Mouse (Mus musculus) spleen, postnatal 10 days (tissue): ENCODE results near the gene Hivep1.

Source experiments
- DNase-seq, 2 experiments: peaks; one replicate each; pipeline ENCODE4 v3.0.0; 2021 to 2022; ENCODE audit warnings: low spot score in 2 of 2

The Hivep1 gene

DNA sequence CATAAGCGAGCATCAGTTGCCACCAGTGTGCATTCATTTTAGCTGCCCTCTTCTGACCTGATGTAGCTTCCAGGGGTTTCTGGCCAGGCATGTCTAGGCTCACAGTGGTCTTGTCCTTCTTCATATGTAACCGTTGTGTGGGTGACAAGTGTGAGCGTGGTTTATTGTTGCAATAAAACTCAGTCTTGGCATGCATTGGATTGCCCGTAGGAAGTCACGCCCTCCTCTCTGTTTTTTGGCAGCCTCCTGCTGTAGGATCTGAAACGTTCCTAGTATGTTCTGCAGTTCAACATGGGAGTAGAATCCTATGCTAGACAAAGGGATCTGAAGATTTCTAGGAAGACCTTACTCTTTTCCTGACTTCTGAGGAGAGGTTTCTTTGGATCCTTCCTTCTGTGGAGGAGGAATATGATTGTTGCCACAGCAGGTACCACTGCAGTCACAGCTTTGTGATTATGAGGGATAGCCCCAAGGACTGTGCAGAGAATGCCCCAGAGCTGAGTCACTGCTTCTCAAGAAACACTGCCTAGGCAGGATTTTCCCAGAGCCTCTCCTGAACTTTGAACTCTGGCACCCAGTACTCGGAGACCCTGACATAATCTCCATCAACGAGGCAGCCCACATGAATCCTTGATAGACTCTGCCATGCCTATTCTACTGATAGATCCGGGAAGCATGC is 182.1 kb downstream of the Hivep1 start:
- DNase-seq = no peak

DNA sequence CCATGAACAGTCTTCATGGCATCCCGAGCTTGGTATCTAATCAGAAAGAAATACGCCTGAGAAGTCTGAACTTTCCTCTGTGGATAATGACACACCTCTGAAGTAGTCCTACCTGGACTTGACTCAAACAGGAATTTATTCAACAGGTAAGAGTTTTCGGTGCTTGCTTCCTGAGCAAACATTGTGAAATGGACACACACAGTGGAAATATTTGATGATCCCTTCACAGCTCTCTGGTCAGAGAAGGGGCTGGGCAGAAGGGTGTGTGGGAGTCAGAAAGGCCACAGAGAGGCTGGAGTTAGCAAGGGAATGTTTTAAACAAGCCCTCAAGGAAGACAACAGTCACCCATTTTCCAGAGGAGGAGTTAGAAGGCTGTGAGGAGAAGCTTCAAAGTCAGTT is 186.7 kb downstream of the Hivep1 start:
- no peak for DNase-seq

DNA sequence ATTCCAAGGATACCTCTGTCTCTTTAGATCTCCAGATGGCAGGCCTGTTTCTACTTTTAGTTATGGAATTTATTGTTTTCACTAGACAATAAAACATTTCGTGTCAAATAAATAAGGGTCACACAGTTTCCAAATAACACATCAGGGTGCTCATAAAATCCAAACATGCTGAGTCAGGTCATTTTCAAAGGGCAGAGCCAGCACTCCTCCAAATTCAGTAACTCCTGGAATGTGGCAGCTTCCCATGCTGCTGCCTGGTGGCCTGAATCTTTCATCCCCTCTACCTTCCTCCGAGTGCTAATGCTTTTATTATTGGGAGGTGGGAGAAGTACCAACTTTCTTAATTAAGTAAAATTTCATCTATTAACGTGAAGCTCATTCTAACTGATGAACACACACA is 190.3 kb downstream of the Hivep1 start:
- DNase-seq = no peak
